Mouse (Mus musculus) splenic B cell, adult 2 months (primary cell): ENCODE measurements around the gene Lman1l.

Experiments
- DNase-seq: peaks from one replicate; pipeline ENCODE4 v3.0.0-alpha.2; 2011; ENCODE audit warnings: low read depth, low spot score
- H3K27me3 ChIP-seq: 2 replicates; pipeline ENCODE4 v1.6.1; 2012; ENCODE audit warnings: mild to moderate bottlenecking, low read length, moderate library complexity, mixed read lengths; ENCODE audit not compliant: control insufficient read depth, poor library complexity, insufficient read depth, severe bottlenecking
- H3K36me3 ChIP-seq: 2 replicates; pipeline ENCODE4 v1.6.1; 2012; ENCODE audit warnings: mild to moderate bottlenecking, low read length, moderate library complexity, mixed read lengths; ENCODE audit not compliant: control insufficient read depth, poor library complexity, insufficient read depth, severe bottlenecking

Lman1l gene

GRCm38 (mm10) chr9:57620674-57621073 is at the start of gene Lman1l:
Lman1l (minus strand) TSS chr9:57620774.
- no peak for DNase-seq

DNA sequence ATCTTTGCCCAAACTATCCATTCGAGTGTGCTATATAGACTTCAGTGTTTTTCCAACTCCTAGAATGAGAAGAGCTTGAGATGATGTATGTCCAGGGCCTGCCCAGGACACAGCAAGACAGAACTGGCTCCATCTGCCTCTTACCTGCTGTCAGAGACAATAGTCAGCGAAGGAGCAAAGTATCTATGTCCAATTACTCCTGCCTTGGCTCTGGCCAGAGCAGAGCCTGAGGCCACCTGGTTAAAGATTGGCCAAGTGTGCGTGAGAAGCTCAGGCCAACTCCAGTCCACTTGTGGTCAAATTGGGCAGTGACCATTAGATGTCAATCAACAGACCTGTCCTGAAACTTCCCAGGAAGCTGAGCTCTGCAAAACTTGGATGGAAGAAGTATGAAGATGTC is 49.0 kb upstream of the Lman1l start:
- DNase-seq, result no peak
- Histone ChIP-seq H3K36me3 (no peaks in the 10 kb centered on the region), H3K27me3 (no peaks in the 10 kb centered on the region)

More at GRCm38 (mm10) chr9:57620674-57621073, at the start of gene Lman1l:
- Histone ChIP-seq H3K36me3 (peaks cover 5% of the 10 kb centered on the region), H3K27me3 (no peaks in the 10 kb centered on the region)

DNA sequence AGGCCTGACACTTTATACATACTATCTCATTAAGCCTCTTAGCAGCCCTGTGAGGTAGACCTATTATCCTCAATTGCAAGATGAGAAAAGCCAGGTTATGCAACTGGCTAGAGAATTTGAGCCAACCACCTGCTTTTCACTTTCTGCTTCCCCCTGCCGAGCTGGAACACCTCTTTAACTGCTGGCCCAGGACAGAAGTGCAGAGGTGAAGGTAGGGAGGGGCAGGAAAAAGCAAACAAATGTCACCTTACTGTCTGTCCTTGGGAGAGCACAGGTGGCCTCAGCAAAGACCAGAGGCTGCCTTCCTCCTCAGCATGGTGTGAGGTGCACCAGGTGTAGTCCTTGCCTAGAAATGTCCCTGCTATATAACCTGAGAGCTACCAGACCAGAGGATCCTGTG is 47.7 kb upstream of the Lman1l start:
- DNase-seq, result no peak
- no peaks in the 10 kb centered on the region for H3K27me3 ChIP-seq
- H3K36me3 ChIP-seq, result no peaks in the 10 kb centered on the region

DNA sequence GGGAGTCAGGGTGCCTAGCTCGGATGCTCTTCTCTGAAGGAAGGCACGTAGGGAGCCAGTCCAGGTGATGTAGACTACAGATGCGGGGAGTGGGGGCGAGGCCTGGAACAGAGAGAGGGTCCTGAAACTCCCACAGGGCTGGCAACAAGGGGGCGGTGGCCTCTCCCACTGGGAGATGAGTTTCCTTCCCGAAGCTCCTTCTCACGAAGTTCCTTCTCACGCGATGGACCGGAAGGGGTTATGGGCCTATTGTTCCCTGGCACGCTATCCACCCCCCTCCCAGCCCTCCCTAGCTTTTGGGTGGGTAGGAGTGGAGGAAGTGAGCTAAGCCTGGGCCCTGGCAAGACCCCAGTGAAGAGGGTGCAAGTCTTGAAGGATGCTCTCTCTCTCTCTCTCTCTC is 47.2 kb upstream of the Lman1l start:
- DNase-seq, result no peak
- H3K36me3 ChIP-seq, result no peaks in the 10 kb centered on the region

GRCm38 (mm10) chr9:57667136-57667535 is 46.6 kb upstream of the Lman1l start:
- no peaks in the 10 kb centered on the region for H3K36me3 ChIP-seq
- no peak for DNase-seq

More for the DNA sequence above, 47.2 kb upstream of the Lman1l start:
- no peaks in the 10 kb centered on the region for H3K27me3 ChIP-seq

GRCm38 (mm10) chr9:57666536-57666935 is 46.0 kb upstream of the Lman1l start:
- no peaks in the 10 kb centered on the region for H3K27me3 ChIP-seq
- H3K36me3 ChIP-seq, result no peaks in the 10 kb centered on the region
- DNase-seq, result no peak

More at GRCm38 (mm10) chr9:57667136-57667535, 46.6 kb upstream of the Lman1l start:
- no peaks in the 10 kb centered on the region for H3K27me3 ChIP-seq

- no peaks in the 10 kb centered on the region for H3K27me3 ChIP-seq
These were observed 44.0 kb upstream of the Lman1l start for GRCm38 (mm10) chr9:57664616-57665015.

GRCm38 (mm10) chr9:57661552-57661951 is 41.0 kb upstream of the Lman1l start:
- Histone ChIP-seq H3K36me3 (no peaks in the 10 kb centered on the region), H3K27me3 (no peaks in the 10 kb centered on the region)
- DNase-seq, result no peak

More at GRCm38 (mm10) chr9:57664616-57665015, 44.0 kb upstream of the Lman1l start:
- no peaks in the 10 kb centered on the region for H3K36me3 ChIP-seq
- DNase-seq, result no peak

GRCm38 (mm10) chr9:57660501-57660900 is 39.9 kb upstream of the Lman1l start:
- no peaks in the 10 kb centered on the region for H3K36me3 ChIP-seq
- DNase-seq, result no peak
- H3K27me3 ChIP-seq, result no peaks in the 10 kb centered on the region

- H3K27me3 ChIP-seq, result no peaks in the 10 kb centered on the region
- DNase-seq, result peak; percentile 87
- no peaks in the 10 kb centered on the region for H3K36me3 ChIP-seq
These were observed 39.2 kb upstream of the Lman1l start for GRCm38 (mm10) chr9:57659774-57660173.

- no peaks in the 10 kb centered on the region for H3K27me3 ChIP-seq
- no peak for DNase-seq
- H3K36me3 ChIP-seq, result no peaks in the 10 kb centered on the region
These were observed 38.4 kb upstream of the Lman1l start for GRCm38 (mm10) chr9:57658970-57659369.

DNA sequence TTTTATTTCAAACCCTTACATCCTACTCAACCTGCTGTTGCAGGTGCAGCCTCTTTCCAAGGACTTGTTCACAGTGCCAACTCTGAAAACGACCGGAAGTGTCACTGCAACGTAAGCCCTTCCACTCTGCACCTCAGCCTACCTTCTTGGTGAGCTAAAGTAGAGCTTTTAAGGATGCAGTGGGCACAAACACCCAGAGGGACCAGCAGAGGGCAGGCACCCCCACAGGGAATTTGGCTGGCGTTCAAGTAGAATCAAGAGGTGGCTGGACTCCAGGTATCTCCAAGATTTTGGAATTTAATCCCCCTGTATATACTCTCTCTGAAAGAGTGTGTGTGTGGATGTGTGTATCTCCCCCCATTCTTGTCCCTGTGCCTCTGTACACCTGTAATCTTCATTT is 37.3 kb upstream of the Lman1l start:
- Histone ChIP-seq H3K36me3 (no peaks in the 10 kb centered on the region), H3K27me3 (no peaks in the 10 kb centered on the region)
- no peak for DNase-seq

DNA sequence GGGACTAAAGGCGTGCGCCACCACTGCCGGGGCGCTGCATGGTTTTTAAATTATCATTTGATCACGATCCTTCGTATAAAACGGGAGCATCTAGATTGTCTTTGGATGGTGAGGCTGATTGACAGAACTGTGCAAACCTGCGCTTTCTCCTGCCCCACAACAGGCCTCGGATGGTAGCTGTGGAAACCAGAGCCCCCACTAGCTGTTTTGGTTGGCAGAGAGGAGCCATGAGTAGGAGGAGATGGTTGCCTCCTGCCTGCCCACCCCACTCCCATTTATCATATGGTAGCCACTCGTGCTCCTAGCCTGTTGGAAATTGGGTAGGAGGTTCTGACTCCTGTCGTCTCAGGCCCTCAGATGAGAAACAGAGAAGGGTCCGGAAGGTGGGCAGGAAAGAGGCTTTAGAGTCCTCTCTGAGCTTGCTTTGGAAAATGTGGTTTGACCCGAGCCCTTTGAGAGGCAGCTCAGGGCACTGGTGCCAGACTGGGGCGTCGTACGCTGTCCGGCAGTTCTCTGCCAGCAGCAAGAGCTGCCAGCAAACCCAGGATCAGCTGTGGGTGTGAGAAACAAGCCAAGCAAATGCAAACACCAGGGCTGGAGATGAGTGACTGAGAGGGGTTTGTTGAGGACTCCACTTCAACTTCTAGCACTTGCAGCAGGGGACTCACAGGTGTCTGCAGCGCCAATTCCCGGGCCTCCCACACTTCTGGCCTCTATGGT is 36.2 kb upstream of the Lman1l start:
- no peaks in the 10 kb centered on the region for H3K27me3 ChIP-seq

GRCm38 (mm10) chr9:57655749-57656148 is 35.2 kb upstream of the Lman1l start:
- Histone ChIP-seq H3K36me3 (no peaks in the 10 kb centered on the region), H3K27me3 (no peaks in the 10 kb centered on the region)
- DNase-seq, result peak; percentile 96

More for the DNA sequence above, 36.2 kb upstream of the Lman1l start:
- DNase-seq, result no peak
- no peaks in the 10 kb centered on the region for H3K36me3 ChIP-seq

GRCm38 (mm10) chr9:57654966-57655365 is 34.4 kb upstream of the Lman1l start:
- H3K36me3 ChIP-seq, result no peaks in the 10 kb centered on the region
- no peaks in the 10 kb centered on the region for H3K27me3 ChIP-seq
- no peak for DNase-seq

GRCm38 (mm10) chr9:57653283-57653682 is 32.7 kb upstream of the Lman1l start, which contains the start of gene Csk:
Csk (minus strand) TSS chr9:57653631.
- peaks cover 3% of the 10 kb centered on the region; the same call in 1 of the 2 replicates for H3K36me3 ChIP-seq
- no peaks in the 10 kb centered on the region for H3K27me3 ChIP-seq
- no peak for DNase-seq
